8 mouse cellular contexts compared by ENCODE assay signal in genomic region chr1:180330145-180330706, GRCm38 (mm10). TPM values are rescaled to one million over a fixed set of nuclear protein-coding genes. Genes with fewer than 3 reads are reported as not detected.
DNase-seq lines count a peak whose midpoint lies in the region; ATAC-seq and TF ChIP-seq lines count a peak whose summit lies in the region.

Gene Itpkb, plus strand, starts transcription at chr1:180330485.

- H3K9ac ChIP-seq in midbrain, embryonic 16.5 days (ENCODE audit: low read depth, low read length): peak within 1 kb of the TSS; percentile 79

- H3K27ac ChIP-seq in left cerebral cortex, adult 2 months: peak within 1 kb of the TSS; percentile 88
- H3K27ac ChIP-seq in kidney, adult 2 months (ENCODE audit: insufficient read depth, low read depth, low read length): peak within 1 kb of the TSS; percentile 97
- peak within 1 kb of the TSS; percentile 75 for H3K27ac ChIP-seq in midbrain, embryonic 16.5 days (ENCODE audit: low read length)
- H3K27ac ChIP-seq in testis, adult 2 months (ENCODE audit: control insufficient read depth, insufficient read depth, low read depth, low read length): peak within 1 kb of the TSS; percentile 87

- no peak for TF ChIP-seq CTCF in left cerebral cortex, adult 2 months (IDR thresholded peaks at IDR 0.05)
- no peak for TF ChIP-seq CTCF in kidney, adult 2 months (conservative IDR thresholded peaks at IDR 0.05; ENCODE audit: insufficient read depth, insufficient read length, low read depth, low read length)
- TF ChIP-seq CTCF in testis, adult 2 months (IDR thresholded peaks at IDR 0.05; ENCODE audit: control insufficient read depth, insufficient read depth, insufficient replicate concordance, low read depth, low read length): no peak

- DNase-seq in left cerebral cortex, adult 2 months (ENCODE audit: extremely low spot score in 1 of 2, low spot score in 2 of 2): peak in 1 of 2 experiments; percentile 14
- DNase-seq in left cerebral cortex, adult 11 months (ENCODE audit: low spot score): no peak
- peak; percentile 76 for DNase-seq in embryo, embryonic 10 days (ENCODE audit: low spot score)
- peak; percentile 84 to 89 for DNase-seq in heart, adult 18-20 months
- peak; percentile 80 for DNase-seq in kidney, adult 2 months
- DNase-seq in liver: peak; percentile 62

- no peak for ATAC-seq in midbrain, embryonic 16.5 days

- H3K36me3 ChIP-seq in kidney, adult 2 months (ENCODE audit: control insufficient read depth, insufficient read depth, low read length): peaks cover 2% of the 10 kb centered on the region; the same call in 1 of the 2 replicates
- no peaks in the 10 kb centered on the region for H3K36me3 ChIP-seq in midbrain, embryonic 16.5 days (ENCODE audit: control insufficient read depth, insufficient read depth, low read length)
- H3K36me3 ChIP-seq in testis, adult 2 months (ENCODE audit: control insufficient read depth, insufficient read depth, low read length): no peaks in the 10 kb centered on the region

- peak; percentile 49 for TF ChIP-seq POLR2A in kidney, adult 2 months (IDR thresholded peaks at IDR 0.05; ENCODE audit: low read depth, low read length)
- peak; percentile 69 for TF ChIP-seq POLR2A in testis, adult 2 months (IDR thresholded peaks at IDR 0.05; ENCODE audit: control insufficient read depth, low read depth, low read length)

- intact Hi-C loops in left cerebral cortex, adult 2 months (cut with DNase I): loop anchor here (2.0 to 5.0 kb wide), 2 partner anchors 57 to 63 kb away; no protein-coding TSS in a partner anchor

- H3K27me3 ChIP-seq in kidney, adult 2 months (replicated peaks; ENCODE audit: control insufficient read depth, insufficient read depth, low read length): no peaks in the 10 kb centered on the region
- H3K27me3 ChIP-seq in midbrain, embryonic 16.5 days (ENCODE audit: control insufficient read depth, insufficient read depth, low read depth, low read length): peaks cover 19% of the 10 kb centered on the region
- no peaks in the 10 kb centered on the region; the same call in 1 of the 2 replicates for H3K27me3 ChIP-seq in testis, adult 2 months (ENCODE audit: control insufficient read depth, insufficient read depth, low read length)

- peak within 1 kb of the TSS; percentile 100 for H3K4me2 ChIP-seq in midbrain, embryonic 16.5 days (ENCODE audit: low read length)

- H3K9me3 ChIP-seq in midbrain, embryonic 16.5 days (replicated peaks; ENCODE audit: control insufficient read depth, low read length, poor library complexity, severe bottlenecking): no peaks in the 10 kb centered on the region

- WGBS in kidney, adult 2 months: 3% methylated on average over 19 of the region's 19 CpGs
- 1% methylated on average over 19 of the region's 19 CpGs for WGBS in midbrain, embryonic 16.5 days

- peaks cover 13% of the 10 kb centered on the region for H3K4me1 ChIP-seq in kidney, adult 2 months (ENCODE audit: control insufficient read depth, insufficient read depth, low read length)
- peaks cover 28% of the 10 kb centered on the region for H3K4me1 ChIP-seq in midbrain, embryonic 16.5 days (ENCODE audit: control insufficient read depth, insufficient read depth, low read length)
- peaks cover 19% of the 10 kb centered on the region for H3K4me1 ChIP-seq in testis, adult 2 months (ENCODE audit: control insufficient read depth, insufficient read depth, low read length)

- peak within 1 kb of the TSS; percentile 64 for H3K4me3 ChIP-seq in left cerebral cortex, adult 2 months
- peak within 1 kb of the TSS; percentile 97 for H3K4me3 ChIP-seq in kidney, adult 2 months (ENCODE audit: insufficient read depth, low read depth, low read length)
- H3K4me3 ChIP-seq in midbrain, embryonic 16.5 days (ENCODE audit: low read depth, low read length): peak within 1 kb of the TSS; percentile 67
- H3K4me3 ChIP-seq in testis, adult 2 months (ENCODE audit: control insufficient read depth, low read depth, low read length): peak within 1 kb of the TSS; percentile 91

RNA-seq across cellular contexts. Expression of gene Itpkb, which starts in this region (rescaled TPM):
- total RNA-seq in left cerebral cortex, adult 2 months (2021): 10 to 100 TPM; 17.9 to 18.2 TPM
- total RNA-seq in heart, adult 18-20 months (2021): 10 to 100 TPM; 36.7 to 51.5 TPM
- 14.1 and 14.9 TPM in 2 replicates for polyA plus RNA-seq in kidney, adult 2 months (2012; rRNA removed)
- polyA plus RNA-seq in midbrain, embryonic 16.5 days (2015; fragmentation: Nextera tagmentation; extraction: Ambion mirVana): 2.2 and 2.3 TPM in 2 replicates
- polyA plus RNA-seq in testis, adult 2 months (2012; rRNA removed): 9.9 TPM in 2 replicates
